Mouse (Mus musculus) intestine, embryonic 15.5 days (tissue): ENCODE results near the gene Mfsd4b5. TPM values are rescaled to one million over a fixed set of nuclear protein-coding genes. Genes with fewer than 3 reads are reported as not detected.
"Not testable (repeated sequence)": the region's sequence is repeated elsewhere in the genome, so short reads cannot be mapped to it uniquely, and the experiment has no call there.

ENCODE experiments used
- ATAC-seq: fragments of 200-750 bp; cut with Nextera tagmentation; 2 replicates; pipeline ENCODE4 v1.8.0; 2017; ENCODE audit warnings: moderate TSS enrichment, moderate library complexity
- H3K27ac ChIP-seq: fragments of 300-500 bp; sonication (generic); 2 replicates; pipeline ENCODE4 v1.5.1; 2015; ENCODE audit warnings: mild to moderate bottlenecking, inconsistent platforms
- H3K27me3 ChIP-seq: fragments of 300-500 bp; sonication (generic); replicated peaks from 2 replicates; pipeline ENCODE4 v1.6.1; 2015; ENCODE audit warnings: inconsistent platforms
- H3K36me3 ChIP-seq: fragments of 300-500 bp; sonication (generic); 2 replicates; pipeline ENCODE4 v1.6.1; 2015; ENCODE audit warnings: inconsistent platforms
- H3K4me1 ChIP-seq: fragments of 300-500 bp; sonication (generic); replicated peaks from 2 replicates; pipeline ENCODE4 v1.6.1; 2015; ENCODE audit warnings: inconsistent platforms
- H3K4me2 ChIP-seq: fragments of 300-500 bp; sonication (generic); replicated peaks from 2 replicates; pipeline ENCODE4 v1.6.1; 2015; ENCODE audit warnings: mild to moderate bottlenecking, inconsistent platforms
- H3K4me3 ChIP-seq: fragments of 300-500 bp; sonication (generic); replicated peaks from 2 replicates; pipeline ENCODE4 v1.5.1; 2015; ENCODE audit warnings: inconsistent platforms
- H3K9ac ChIP-seq: fragments of 300-500 bp; sonication (generic); 2 replicates; pipeline ENCODE4 v1.6.1; 2015; ENCODE audit warnings: inconsistent platforms
- H3K9me3 ChIP-seq: fragments of 300-500 bp; sonication (generic); 2 replicates; pipeline ENCODE4 v1.6.1; 2016; ENCODE audit warnings: inconsistent platforms
- WGBS: fragments of 180-500 bp; shearing (Covaris S2); methylation state at CpG from one replicate; pipeline ENCODE4 v1.1.7; 2015; 5-methylcytosine and 5-hydroxymethylcytosine counted together
- polyA plus RNA-seq: library from polyadenylated mRNA; unstranded; fragments of >200 nt; fragmentation: Nextera tagmentation; extraction: Ambion mirVana; gene quantifications from 2 replicates; pipeline ENCODE4 v1.2.1, GENCODE M21; 2015

Mfsd4b5 gene
- polyA plus RNA-seq, 1 experiment from 2014 or later, result 0.29 TPM

GRCm38 (mm10) chr10:40009591-40009990 is 23.1 kb upstream of the Mfsd4b5 start:
- H3K4me2 ChIP-seq, result no peak overlapping the region
- H3K9ac ChIP-seq, result no peak overlapping the region
- H3K27ac ChIP-seq, result no peak overlapping the region
- no peaks in the 10 kb centered on the region for H3K9me3 ChIP-seq
- H3K4me3 ChIP-seq, result no peak overlapping the region
- no peaks in the 10 kb centered on the region for H3K4me1 ChIP-seq
- 81% methylated on average over 11 of the region's 11 CpGs for WGBS
- no peaks in the 10 kb centered on the region for H3K36me3 ChIP-seq
- no peak for ATAC-seq
- no peaks in the 10 kb centered on the region for H3K27me3 ChIP-seq

- H3K4me1 ChIP-seq, H3K4me3 ChIP-seq, H3K9me3 ChIP-seq, H3K27ac ChIP-seq, H3K36me3 ChIP-seq, ATAC-seq, H3K4me2 ChIP-seq, H3K9ac ChIP-seq, H3K27me3 ChIP-seq: not testable (repeated sequence)
- 66% methylated on average over 4 of the region's 4 CpGs for WGBS
These were observed 22.4 kb upstream of the Mfsd4b5 start for GRCm38 (mm10) chr10:40008847-40009246.

- Histone ChIP-seq H3K9me3 (no peaks in the 10 kb centered on the region), H3K27me3 (no peaks in the 10 kb centered on the region), H3K27ac (no peak overlapping the region), H3K36me3 (no peaks in the 10 kb centered on the region), H3K4me3 (no peak overlapping the region), H3K4me1 (no peaks in the 10 kb centered on the region), H3K9ac (no peak overlapping the region), H3K4me2 (no peak overlapping the region)
- WGBS, result 87% methylated on average over 4 of the region's 4 CpGs
- ATAC-seq, result no peak
These were observed 21.5 kb upstream of the Mfsd4b5 start for GRCm38 (mm10) chr10:40007953-40008352.

- Histone ChIP-seq H3K4me2 (no peak overlapping the region), H3K27me3 (no peaks in the 10 kb centered on the region), H3K36me3 (no peaks in the 10 kb centered on the region), H3K4me3 (no peak overlapping the region), H3K9me3 (no peaks in the 10 kb centered on the region), H3K4me1 (no peaks in the 10 kb centered on the region), H3K27ac (no peak overlapping the region), H3K9ac (no peak overlapping the region)
- 70% methylated on average over 10 of the region's 10 CpGs for WGBS
- no peak for ATAC-seq
These were observed 20.5 kb upstream of the Mfsd4b5 start for GRCm38 (mm10) chr10:40006963-40007362.

GRCm38 (mm10) chr10:40000746-40001145 is 14.3 kb upstream of the Mfsd4b5 start:
- 89% methylated on average over 2 of the region's 2 CpGs for WGBS
- H3K27ac ChIP-seq, result no peak overlapping the region
- no peak overlapping the region for H3K4me3 ChIP-seq
- H3K9me3 ChIP-seq, result no peaks in the 10 kb centered on the region
- H3K9ac ChIP-seq, result no peak overlapping the region
- H3K27me3 ChIP-seq, result no peaks in the 10 kb centered on the region
- no peak for ATAC-seq
- H3K36me3 ChIP-seq, result no peaks in the 10 kb centered on the region
- no peak overlapping the region for H3K4me2 ChIP-seq
- H3K4me1 ChIP-seq, result no peaks in the 10 kb centered on the region

GRCm38 (mm10) chr10:39991155-39991554 is 4.7 kb upstream of the Mfsd4b5 start:
- 47% methylated on average over 4 of the region's 4 CpGs for WGBS
- ATAC-seq, result no peak
- Histone ChIP-seq H3K27ac (no peak overlapping the region), H3K9ac (no peak overlapping the region), H3K36me3 (no peaks in the 10 kb centered on the region), H3K4me1 (no peaks in the 10 kb centered on the region), H3K4me3 (no peak overlapping the region), H3K9me3 (no peaks in the 10 kb centered on the region), H3K4me2 (no peak overlapping the region), H3K27me3 (no peaks in the 10 kb centered on the region)

GRCm38 (mm10) chr10:39982604-39983003 is 3.8 kb downstream of the Mfsd4b5 start:
- 62% methylated on average over 5 of the region's 5 CpGs for WGBS
- H3K4me1 ChIP-seq, result no peaks in the 10 kb centered on the region
- H3K27me3 ChIP-seq, result no peaks in the 10 kb centered on the region
- no peaks in the 10 kb centered on the region for H3K36me3 ChIP-seq
- no peak overlapping the region for H3K27ac ChIP-seq
- H3K9me3 ChIP-seq, result no peaks in the 10 kb centered on the region
- no peak overlapping the region for H3K4me3 ChIP-seq
- no peak for ATAC-seq
- H3K4me2 ChIP-seq, result no peak overlapping the region
- H3K9ac ChIP-seq, result no peak overlapping the region

- no peaks in the 10 kb centered on the region for H3K4me1 ChIP-seq
- H3K36me3 ChIP-seq, result no peaks in the 10 kb centered on the region
- no peaks in the 10 kb centered on the region for H3K27me3 ChIP-seq
- H3K4me3 ChIP-seq, result no peak overlapping the region
- 100% methylated on average over 1 of the region's 1 CpGs for WGBS
- no peak for ATAC-seq
- H3K27ac ChIP-seq, result no peak overlapping the region
- H3K9ac ChIP-seq, result no peak overlapping the region
- no peak overlapping the region for H3K4me2 ChIP-seq
- no peaks in the 10 kb centered on the region for H3K9me3 ChIP-seq
These were observed 8.2 kb downstream of the Mfsd4b5 start for GRCm38 (mm10) chr10:39978231-39978630.

- H3K27me3 ChIP-seq, result no peaks in the 10 kb centered on the region
- H3K9me3 ChIP-seq, result no peaks in the 10 kb centered on the region
- no peak overlapping the region for H3K4me3 ChIP-seq
- H3K9ac ChIP-seq, result no peak overlapping the region
- no peak for ATAC-seq
- H3K4me2 ChIP-seq, result no peak overlapping the region
- H3K27ac ChIP-seq, result no peak overlapping the region
- 90% methylated on average over 4 of the region's 4 CpGs for WGBS
- no peaks in the 10 kb centered on the region for H3K4me1 ChIP-seq
- no peaks in the 10 kb centered on the region for H3K36me3 ChIP-seq
These were observed 9.1 kb downstream of the Mfsd4b5 start for GRCm38 (mm10) chr10:39977346-39977745.

- Histone ChIP-seq H3K4me1 (no peaks in the 10 kb centered on the region), H3K36me3 (no peaks in the 10 kb centered on the region), H3K9ac (no peak overlapping the region), H3K4me3 (no peak overlapping the region), H3K9me3 (no peaks in the 10 kb centered on the region), H3K27me3 (no peaks in the 10 kb centered on the region), H3K27ac (no peak overlapping the region), H3K4me2 (no peak overlapping the region)
- WGBS, result 44% methylated on average over 2 of the region's 2 CpGs
- ATAC-seq, result no peak
These were observed 10.7 kb downstream of the Mfsd4b5 start for GRCm38 (mm10) chr10:39975771-39976170.

- H3K9ac ChIP-seq, result no peak overlapping the region
- H3K9me3 ChIP-seq, result no peaks in the 10 kb centered on the region
- 67% methylated on average over 11 of the region's 11 CpGs for WGBS
- H3K27me3 ChIP-seq, result no peaks in the 10 kb centered on the region
- H3K27ac ChIP-seq, result no peak overlapping the region
- no peaks in the 10 kb centered on the region for H3K36me3 ChIP-seq
- no peak overlapping the region for H3K4me2 ChIP-seq
- no peak for ATAC-seq
- H3K4me3 ChIP-seq, result no peak overlapping the region
- no peaks in the 10 kb centered on the region for H3K4me1 ChIP-seq
These were observed 11.5 kb downstream of the Mfsd4b5 start for GRCm38 (mm10) chr10:39974982-39975381.

- Histone ChIP-seq H3K9ac (no peak overlapping the region), H3K9me3 (no peaks in the 10 kb centered on the region), H3K4me2 (no peak overlapping the region), H3K27ac (no peak overlapping the region), H3K27me3 (no peaks in the 10 kb centered on the region), H3K4me3 (no peak overlapping the region), H3K36me3 (no peaks in the 10 kb centered on the region), H3K4me1 (no peaks in the 10 kb centered on the region)
- ATAC-seq, result no peak
- WGBS, result 79% methylated on average over 3 of the region's 3 CpGs
These were observed 18.9 kb downstream of the Mfsd4b5 start for GRCm38 (mm10) chr10:39967512-39967911.

GRCm38 (mm10) chr10:39961906-39962305 is 24.5 kb downstream of the Mfsd4b5 start:
- ATAC-seq, result no peak
- Histone ChIP-seq H3K4me2 (no peak overlapping the region), H3K4me1 (peaks cover 4% of the 10 kb centered on the region; the same call in 1 of the 2 replicates), H3K9ac (no peak overlapping the region), H3K36me3 (no peaks in the 10 kb centered on the region), H3K9me3 (no peaks in the 10 kb centered on the region), H3K4me3 (no peak overlapping the region), H3K27ac (no peak overlapping the region), H3K27me3 (no peaks in the 10 kb centered on the region)
- 38% methylated on average over 1 of the region's 1 CpGs for WGBS
